Mouse (Mus musculus) lung, embryonic 14.5 days (tissue): ENCODE results near the gene Asgr1. TPM values are rescaled to one million over a fixed set of nuclear protein-coding genes. Genes with fewer than 3 reads are reported as not detected.
A peak's percentile ranks its signal among the peaks of the same experiment; 100 is the strongest.

Experiments used
- ATAC-seq: fragments of 200-750 bp; cut with Nextera tagmentation; 2 replicates; pipeline ENCODE4 v1.8.0; 2017; ENCODE audit warnings: mild to moderate bottlenecking, moderate TSS enrichment, moderate library complexity; ENCODE audit not compliant: insufficient read depth
- DNase-seq: peaks from one replicate; pipeline ENCODE4 v3.0.0-alpha.2; 2015
- H3K27ac ChIP-seq: fragments of 300-500 bp; sonication (generic); 2 replicates; pipeline ENCODE4 v1.5.1; 2014; ENCODE audit warnings: low read depth, mild to moderate bottlenecking, moderate library complexity
- H3K27me3 ChIP-seq: fragments of 300-500 bp; sonication (generic); 2 replicates; pipeline ENCODE4 v1.6.1; 2014; ENCODE audit warnings: low read length, control low read depth; ENCODE audit not compliant: insufficient read depth
- H3K36me3 ChIP-seq: fragments of 300-500 bp; sonication (generic); 2 replicates; pipeline ENCODE4 v1.6.1; 2014; ENCODE audit warnings: control low read depth; ENCODE audit not compliant: insufficient read depth
- H3K4me1 ChIP-seq: fragments of 300-500 bp; sonication (generic); 2 replicates; pipeline ENCODE4 v1.6.1; 2014; ENCODE audit warnings: antibody characterized with exemption, control low read depth; ENCODE audit not compliant: insufficient read depth
- H3K4me2 ChIP-seq: fragments of 300-500 bp; sonication (generic); 2 replicates; pipeline ENCODE4 v1.6.1; 2014; ENCODE audit warnings: mild to moderate bottlenecking
- H3K4me3 ChIP-seq: fragments of 300-500 bp; sonication (generic); 2 replicates; pipeline ENCODE4 v1.5.1; 2014; ENCODE audit warnings: low read depth, low read length
- H3K9ac ChIP-seq: fragments of 300-500 bp; sonication (generic); 2 replicates; pipeline ENCODE4 v1.6.1; 2014
- H3K9me3 ChIP-seq: fragments of 300-500 bp; sonication (generic); 2 replicates; pipeline ENCODE4 v1.6.1; 2016; ENCODE audit warnings: low read depth, low read length, control low read depth
- CTCF ChIP-seq: IDR thresholded peaks from 2 replicates; pipeline ENCODE4 v1.5.1; 2016; ENCODE audit warnings: antibody characterized with exemption, low read depth
- WGBS: fragments of 180-500 bp; shearing (Covaris S2); extraction: QIAGEN DNeasy Blood & Tissue Kit; methylation state at CpG from one replicate; pipeline ENCODE4 v1.1.7; 2014; 5-methylcytosine and 5-hydroxymethylcytosine counted together
- microRNA counts: library from miRNA; unstranded; fragments of <30 nt; microRNA quantifications from one replicate; lab custom pipeline; 2016
- microRNA-seq: library from miRNA; unstranded; fragments of <30 nt; microRNA quantifications from one replicate; pipeline ENCODE4, GENCODE M21; 2016; ENCODE audit warnings: borderline number of aligned reads
- polyA plus RNA-seq: library from polyadenylated mRNA; unstranded; fragments of >200 nt; fragmentation: Nextera tagmentation; extraction: Ambion mirVana; gene quantifications from 2 replicates; pipeline ENCODE4 v1.2.1, GENCODE M21; 2014

The Asgr1 gene
- polyA plus RNA-seq, 1 experiment from 2014 or later: not detected

GRCm38 (mm10) chr11:70099102-70099501 is 45.2 kb downstream of the Asgr1 start:
- ATAC-seq (no peak), DNase-seq (no peak)
- 83% methylated on average over 2 of the region's 2 CpGs for WGBS
- no peaks in the 10 kb centered on the region for H3K4me1 ChIP-seq
- no peak overlapping the region for H3K4me2 ChIP-seq
- H3K27ac ChIP-seq: no peak overlapping the region
- H3K27me3 ChIP-seq: no peaks in the 10 kb centered on the region
- no peaks in the 10 kb centered on the region for H3K36me3 ChIP-seq
- no peak overlapping the region for H3K9ac ChIP-seq
- no peak overlapping the region for H3K4me3 ChIP-seq
- H3K9me3 ChIP-seq: no peaks in the 10 kb centered on the region
- TF ChIP-seq CTCF: no peak

GRCm38 (mm10) chr11:70099809-70100208 is 45.9 kb downstream of the Asgr1 start:
- no peak overlapping the region for H3K4me3 ChIP-seq
- no peaks in the 10 kb centered on the region for H3K27me3 ChIP-seq
- TF ChIP-seq CTCF: no peak
- H3K9ac ChIP-seq: no peak overlapping the region
- H3K4me1 ChIP-seq: no peaks in the 10 kb centered on the region
- no peaks in the 10 kb centered on the region for H3K36me3 ChIP-seq
- WGBS: 86% methylated on average over 2 of the region's 2 CpGs
- ATAC-seq (no peak), DNase-seq (no peak)
- H3K4me2 ChIP-seq: no peak overlapping the region
- H3K27ac ChIP-seq: no peak overlapping the region
- H3K9me3 ChIP-seq: no peaks in the 10 kb centered on the region

- no peak overlapping the region for H3K4me3 ChIP-seq
- H3K27ac ChIP-seq: no peak overlapping the region
- H3K9ac ChIP-seq: no peak overlapping the region
- no peaks in the 10 kb centered on the region for H3K9me3 ChIP-seq
- no peaks in the 10 kb centered on the region for H3K4me1 ChIP-seq
- ATAC-seq: no peak
- no peaks in the 10 kb centered on the region for H3K36me3 ChIP-seq
- no peak overlapping the region for H3K4me2 ChIP-seq
- 66% methylated on average over 14 of the region's 14 CpGs for WGBS
- no peak for TF ChIP-seq CTCF
- no peak for DNase-seq
- no peaks in the 10 kb centered on the region for H3K27me3 ChIP-seq
Measured at GRCm38 (mm10) chr11:70103701-70104315, 49.9 kb downstream of the Asgr1 start.

GRCm38 (mm10) chr11:70107085-70107484 is 53.2 kb downstream of the Asgr1 start:
- no peaks in the 10 kb centered on the region for H3K4me1 ChIP-seq
- no peak for TF ChIP-seq CTCF
- H3K9ac ChIP-seq: no peak overlapping the region
- no peaks in the 10 kb centered on the region for H3K27me3 ChIP-seq
- 42% methylated on average over 8 of the region's 8 CpGs for WGBS
- no peaks in the 10 kb centered on the region for H3K9me3 ChIP-seq
- peak; percentile 17 for DNase-seq
- no peak for ATAC-seq
- H3K4me2 ChIP-seq: no peak overlapping the region
- no peaks in the 10 kb centered on the region for H3K36me3 ChIP-seq
- no peak overlapping the region for H3K27ac ChIP-seq
- no peak overlapping the region for H3K4me3 ChIP-seq

MicroRNA genes within 50 kb of the gene (microRNA counts, 519-probe panel; counts per million panel counts)
- microRNA mmu-miR-324-3p (lab: Ali Mortazavi, UCI) (30.5 counts per million), microRNA mmu-miR-324-5p (lab: Ali Mortazavi, UCI) (3,001 counts per million, percentile 56 among the panel's probes with 10 or more counts)

Small RNA genes lying within 50 kb of the gene (microRNA-seq; reads per million reads assigned to microRNA genes)
- 3,974 reads per million, percentile 86 among the genes with 10 or more reads in this experiment for gene Mir324

Other genes starting within 250 kb of the Asgr1 start
- 4.3 and 5.0 TPM in 2 replicates for gene Tmem102, start 248.5 kb upstream of the Asgr1 start, polyA plus RNA-seq
- not detected in 2 replicates for gene Gm39566, start 238.8 kb upstream of the Asgr1 start, polyA plus RNA-seq
- not detected in 2 replicates for gene Spem2, start 235.6 kb upstream of the Asgr1 start, polyA plus RNA-seq
- gene Spem1, start 231.9 kb upstream of the Asgr1 start, polyA plus RNA-seq: not detected in 2 replicates
- gene Nlgn2, start 216.3 kb upstream of the Asgr1 start, polyA plus RNA-seq: 6.6 and 7.8 TPM in 2 replicates
- gene Tmem256, start 215.6 kb upstream of the Asgr1 start, polyA plus RNA-seq: 443 and 457 TPM in 2 replicates
- gene Plscr3, start 207.7 kb upstream of the Asgr1 start, polyA plus RNA-seq: 115 and 118 TPM in 2 replicates
- gene Tnk1, start 195.4 kb upstream of the Asgr1 start, polyA plus RNA-seq: 5.9 and 6.1 TPM in 2 replicates
- not detected in 2 replicates for gene Tmem95, start 176.1 kb upstream of the Asgr1 start, polyA plus RNA-seq
- 6.2 and 7.5 TPM in 2 replicates for gene Kctd11, start 172.7 kb upstream of the Asgr1 start, polyA plus RNA-seq
- gene Acap1, start 158.5 kb upstream of the Asgr1 start, polyA plus RNA-seq: 0.38 and 0.83 TPM in 2 replicates
- gene 2810408A11Rik, start 153.1 kb upstream of the Asgr1 start, polyA plus RNA-seq: 11.3 and 14.1 TPM in 2 replicates
- 12.5 and 13.1 TPM in 2 replicates for gene Neurl4, start 153.0 kb upstream of the Asgr1 start, polyA plus RNA-seq
- 67.5 and 78.6 TPM in 2 replicates for gene Gps2, start 140.2 kb upstream of the Asgr1 start, polyA plus RNA-seq
- gene Eif5a, start 132.1 kb upstream of the Asgr1 start, polyA plus RNA-seq: 1,945 and 2,006 TPM in 2 replicates
- gene Ybx2, start 118.3 kb upstream of the Asgr1 start, polyA plus RNA-seq: 4.7 and 6.1 TPM in 2 replicates
- 14.9 and 19.0 TPM in 2 replicates for gene Slc2a4, start 105.9 kb upstream of the Asgr1 start, polyA plus RNA-seq
- gene Cldn7, start 89.3 kb upstream of the Asgr1 start, polyA plus RNA-seq: 76.7 and 86.4 TPM in 2 replicates
- 25.4 and 28.3 TPM in 2 replicates for gene Ctdnep1, start 72.9 kb upstream of the Asgr1 start, polyA plus RNA-seq
- 108 and 113 TPM in 2 replicates for gene Elp5, start 71.6 kb upstream of the Asgr1 start, polyA plus RNA-seq
- 444 and 455 TPM in 2 replicates for gene Gabarap, start 62.9 kb upstream of the Asgr1 start, polyA plus RNA-seq
- 41.1 and 42.8 TPM in 2 replicates for gene Phf23, start 58.3 kb upstream of the Asgr1 start, polyA plus RNA-seq
- gene Dvl2, start 53.5 kb upstream of the Asgr1 start, polyA plus RNA-seq: 36.2 and 40.8 TPM in 2 replicates
- gene Acadvl, start 38.7 kb upstream of the Asgr1 start, polyA plus RNA-seq: 57.6 and 58.9 TPM in 2 replicates
- gene Dlg4, start 37.1 kb upstream of the Asgr1 start, polyA plus RNA-seq: 5.9 and 7.4 TPM in 2 replicates
- gene Asgr2, start 38.6 kb downstream of the Asgr1 start, polyA plus RNA-seq: 0.47 and 0.78 TPM in 2 replicates
- gene Mgl2, start 76.2 kb downstream of the Asgr1 start, polyA plus RNA-seq: 5.9 and 6.4 TPM in 2 replicates
- 0.18 and 1.1 TPM in 2 replicates for gene Clec10a, start 102.1 kb downstream of the Asgr1 start, polyA plus RNA-seq
- 0.23 and 0.63 TPM in 2 replicates for gene Slc16a11, start 158.7 kb downstream of the Asgr1 start, polyA plus RNA-seq
- gene Slc16a13, start 167.0 kb downstream of the Asgr1 start, polyA plus RNA-seq: 4.4 and 6.2 TPM in 2 replicates
- 30.3 and 30.9 TPM in 2 replicates for gene Bcl6b, start 175.7 kb downstream of the Asgr1 start, polyA plus RNA-seq
- 180 and 198 TPM in 2 replicates for gene 0610010K14Rik, start 183.8 kb downstream of the Asgr1 start, polyA plus RNA-seq
- gene Gm21988, start 185.7 kb downstream of the Asgr1 start, polyA plus RNA-seq: 9.3 and 10.8 TPM in 2 replicates
- gene Rnasek, start 185.8 kb downstream of the Asgr1 start, polyA plus RNA-seq: 135 and 140 TPM in 2 replicates
- gene Alox12, start 201.3 kb downstream of the Asgr1 start, polyA plus RNA-seq: 6.6 and 6.9 TPM in 2 replicates